Mouse (Mus musculus) lung, embryonic 14.5 days (tissue): ENCODE results near the gene Selplg. TPM values are rescaled to one million over a fixed set of nuclear protein-coding genes. Genes with fewer than 3 reads are reported as not detected.
"Not testable (repeated sequence)": the region's sequence is repeated elsewhere in the genome, so short reads cannot be mapped to it uniquely, and the experiment has no call there.

Experiments used
- ATAC-seq: fragments of 200-750 bp; cut with Nextera tagmentation; 2 replicates; pipeline ENCODE4 v1.8.0; 2017; ENCODE audit warnings: mild to moderate bottlenecking, moderate TSS enrichment, moderate library complexity; ENCODE audit not compliant: insufficient read depth
- DNase-seq: peaks from one replicate; pipeline ENCODE4 v3.0.0-alpha.2; 2015
- H3K27ac ChIP-seq: fragments of 300-500 bp; sonication (generic); 2 replicates; pipeline ENCODE4 v1.5.1; 2014; ENCODE audit warnings: low read depth, mild to moderate bottlenecking, moderate library complexity
- H3K27me3 ChIP-seq: fragments of 300-500 bp; sonication (generic); 2 replicates; pipeline ENCODE4 v1.6.1; 2014; ENCODE audit warnings: low read length, control low read depth; ENCODE audit not compliant: insufficient read depth
- H3K36me3 ChIP-seq: fragments of 300-500 bp; sonication (generic); 2 replicates; pipeline ENCODE4 v1.6.1; 2014; ENCODE audit warnings: control low read depth; ENCODE audit not compliant: insufficient read depth
- H3K4me1 ChIP-seq: fragments of 300-500 bp; sonication (generic); 2 replicates; pipeline ENCODE4 v1.6.1; 2014; ENCODE audit warnings: antibody characterized with exemption, control low read depth; ENCODE audit not compliant: insufficient read depth
- H3K4me2 ChIP-seq: fragments of 300-500 bp; sonication (generic); 2 replicates; pipeline ENCODE4 v1.6.1; 2014; ENCODE audit warnings: mild to moderate bottlenecking
- H3K4me3 ChIP-seq: fragments of 300-500 bp; sonication (generic); 2 replicates; pipeline ENCODE4 v1.5.1; 2014; ENCODE audit warnings: low read depth, low read length
- H3K9ac ChIP-seq: fragments of 300-500 bp; sonication (generic); 2 replicates; pipeline ENCODE4 v1.6.1; 2014
- H3K9me3 ChIP-seq: fragments of 300-500 bp; sonication (generic); 2 replicates; pipeline ENCODE4 v1.6.1; 2016; ENCODE audit warnings: low read depth, low read length, control low read depth
- CTCF ChIP-seq: IDR thresholded peaks from 2 replicates; pipeline ENCODE4 v1.5.1; 2016; ENCODE audit warnings: antibody characterized with exemption, low read depth
- WGBS: fragments of 180-500 bp; shearing (Covaris S2); extraction: QIAGEN DNeasy Blood & Tissue Kit; methylation state at CpG from one replicate; pipeline ENCODE4 v1.1.7; 2014; 5-methylcytosine and 5-hydroxymethylcytosine counted together
- polyA plus RNA-seq: library from polyadenylated mRNA; unstranded; fragments of >200 nt; fragmentation: Nextera tagmentation; extraction: Ambion mirVana; gene quantifications from 2 replicates; pipeline ENCODE4 v1.2.1, GENCODE M21; 2014

Selplg gene
- polyA plus RNA-seq, 1 experiment from 2014 or later: 3.4 TPM

- no peaks in the 10 kb centered on the region for H3K9me3 ChIP-seq
- WGBS: 22% methylated on average over 9 of the region's 9 CpGs
These were observed 18.8 kb downstream of the Selplg start for GRCm38 (mm10) chr5:113813608-113814007.

GRCm38 (mm10) chr5:113812638-113813037, 19.8 kb downstream of the Selplg start:
- DNase-seq (no peak), ATAC-seq (no peak; the same call in 1 of the 2 replicates)
- Histone ChIP-seq H3K4me3 (no peak overlapping the region), H3K4me2 (no peak overlapping the region), H3K27ac (no peak overlapping the region), H3K4me1 (peaks cover 7% of the 10 kb centered on the region; the same call in 1 of the 2 replicates), H3K9ac (no peak overlapping the region), H3K36me3 (no peaks in the 10 kb centered on the region), H3K9me3 (no peaks in the 10 kb centered on the region), H3K27me3 (no peaks in the 10 kb centered on the region)
- no peak for TF ChIP-seq CTCF
- WGBS: 87% methylated on average over 2 of the region's 2 CpGs

More at GRCm38 (mm10) chr5:113813608-113814007, 18.8 kb downstream of the Selplg start:
- Histone ChIP-seq H3K9ac (no peak overlapping the region), H3K27me3 (no peaks in the 10 kb centered on the region), H3K4me2 (no peak overlapping the region), H3K27ac (no peak overlapping the region), H3K4me1 (no peaks in the 10 kb centered on the region), H3K4me3 (no peak overlapping the region), H3K36me3 (no peaks in the 10 kb centered on the region)
- peak; percentile 35 for TF ChIP-seq CTCF
- DNase-seq: no peak
- ATAC-seq: no peak

GRCm38 (mm10) chr5:113811824-113812420, 20.5 kb downstream of the Selplg start:
- not testable (repeated sequence) for H3K27ac ChIP-seq, ATAC-seq, H3K4me1 ChIP-seq, H3K27me3 ChIP-seq, H3K9me3 ChIP-seq, DNase-seq, H3K4me2 ChIP-seq, H3K4me3 ChIP-seq, H3K9ac ChIP-seq, H3K36me3 ChIP-seq
- WGBS: 18% methylated on average over 11 of the region's 12 CpGs
- TF ChIP-seq CTCF: peak; percentile 60

GRCm38 (mm10) chr5:113810111-113810510, 22.3 kb downstream of the Selplg start:
- H3K4me3 ChIP-seq: no peak overlapping the region
- no peak overlapping the region for H3K27ac ChIP-seq
- no peaks in the 10 kb centered on the region for H3K27me3 ChIP-seq
- 90% methylated on average over 4 of the region's 4 CpGs for WGBS
- no peak for TF ChIP-seq CTCF
- no peak overlapping the region for H3K4me2 ChIP-seq
- H3K9ac ChIP-seq: no peak overlapping the region
- no peak for ATAC-seq
- no peaks in the 10 kb centered on the region for H3K36me3 ChIP-seq
- DNase-seq: no peak
- no peaks in the 10 kb centered on the region for H3K9me3 ChIP-seq
- H3K4me1 ChIP-seq: peaks cover 7% of the 10 kb centered on the region; the same call in 1 of the 2 replicates

GRCm38 (mm10) chr5:113808177-113808576, 24.3 kb downstream of the Selplg start:
- no peak overlapping the region for H3K4me2 ChIP-seq
- 37% methylated on average over 2 of the region's 2 CpGs for WGBS
- H3K4me3 ChIP-seq: no peak overlapping the region
- H3K36me3 ChIP-seq: no peaks in the 10 kb centered on the region
- no peaks in the 10 kb centered on the region for H3K9me3 ChIP-seq
- H3K27ac ChIP-seq: peak overlapping the region; percentile 46
- peak; percentile 69 for DNase-seq
- ATAC-seq: peak; percentile 19; the same call in 1 of the 2 replicates
- no peak overlapping the region for H3K9ac ChIP-seq
- H3K4me1 ChIP-seq: peaks cover 7% of the 10 kb centered on the region; the same call in 1 of the 2 replicates
- no peak for TF ChIP-seq CTCF
- no peaks in the 10 kb centered on the region for H3K27me3 ChIP-seq

GRCm38 (mm10) chr5:113807712-113808111, 24.7 kb downstream of the Selplg start:
- no peaks in the 10 kb centered on the region for H3K9me3 ChIP-seq
- WGBS: 40% methylated on average over 9 of the region's 9 CpGs
- TF ChIP-seq CTCF: no peak
- H3K36me3 ChIP-seq: no peaks in the 10 kb centered on the region
- no peak overlapping the region for H3K4me2 ChIP-seq
- ATAC-seq: peak; percentile 22
- H3K4me3 ChIP-seq: no peak overlapping the region
- no peak for DNase-seq
- no peak overlapping the region for H3K9ac ChIP-seq
- H3K27ac ChIP-seq: peak overlapping the region; percentile 46; the same call in 1 of the 2 replicates
- no peaks in the 10 kb centered on the region for H3K27me3 ChIP-seq
- peaks cover 7% of the 10 kb centered on the region; the same call in 1 of the 2 replicates for H3K4me1 ChIP-seq

- TF ChIP-seq CTCF: no peak
- H3K9ac ChIP-seq: no peak overlapping the region
- H3K9me3 ChIP-seq: no peaks in the 10 kb centered on the region
- H3K4me2 ChIP-seq: no peak overlapping the region
- no peak overlapping the region for H3K4me3 ChIP-seq
- peak; percentile 56 for ATAC-seq
- DNase-seq: peak; percentile 67
- peaks cover 7% of the 10 kb centered on the region; the same call in 1 of the 2 replicates for H3K4me1 ChIP-seq
- peak overlapping the region; percentile 43 for H3K27ac ChIP-seq
- no peaks in the 10 kb centered on the region for H3K36me3 ChIP-seq
- H3K27me3 ChIP-seq: no peaks in the 10 kb centered on the region
- whole genome bisulfite sequencing: 6% methylated on average over 10 of the region's 10 CpGs
These were observed 26.0 kb downstream of the Selplg start for GRCm38 (mm10) chr5:113806414-113806813.
